Mouse (Mus musculus) CH12.LX (cell line): ENCODE measurements around the gene Ttc41. TPM values are rescaled to one million over a fixed set of nuclear protein-coding genes. Genes with fewer than 3 reads are reported as not detected.
A peak's percentile ranks its signal among the peaks of the same experiment; 100 is the strongest.

Source experiments
- DNase-seq: peaks from one replicate; pipeline ENCODE4 v3.0.0-alpha.2; 2013; ENCODE audit errors: extremely low read depth
- H3K27ac ChIP-seq: 2 replicates; pipeline ENCODE4 v1.5.1; 2012; ENCODE audit warnings: low read depth, mild to moderate bottlenecking, control low read depth, moderate library complexity; ENCODE audit not compliant: insufficient read depth
- H3K27me3 ChIP-seq: replicated peaks from 2 replicates; pipeline ENCODE3; 2012; ENCODE audit warnings: inconsistent platforms
- H3K36me3 ChIP-seq, 2 experiments: replicated peaks in 1 of 2; 2 replicates each; pipeline versions ENCODE3 to v1.6.1; 2012; ENCODE audit warnings: inconsistent platforms in 1 of 2, low read length in 1 of 2, mild to moderate bottlenecking in 1 of 2, mixed read lengths in 1 of 2, moderate library complexity in 1 of 2; ENCODE audit not compliant: control insufficient read depth in 1 of 2, insufficient read depth in 1 of 2
- H3K4me1 ChIP-seq, 2 experiments: 2 replicates each; pipeline ENCODE4 v1.6.1; 2012; ENCODE audit warnings: inconsistent platforms in 1 of 2, moderate library complexity in 1 of 2; ENCODE audit not compliant: insufficient read depth in 2 of 2, control insufficient read depth in 1 of 2
- H3K4me2 ChIP-seq: 2 replicates; pipeline ENCODE4 v1.6.1; 2012; ENCODE audit warnings: low read depth, mild to moderate bottlenecking, control low read depth; ENCODE audit not compliant: poor library complexity, insufficient read depth, severe bottlenecking
- H3K4me3 ChIP-seq, 3 experiments: fragments of 150-350 bp in 1 of 3; sonication (generic) in 1 of 3; replicated peaks in 1 of 3; 2 replicates each; pipeline versions ENCODE3 to v1.5.1; 2011 to 2012; ENCODE audit warnings: low read depth in 2 of 3, low read length in 2 of 3, mild to moderate bottlenecking in 2 of 3, moderate library complexity in 2 of 3, control low read depth in 1 of 3, improper control_type of control experiment in 1 of 3, inconsistent platforms in 1 of 3, mixed read lengths in 1 of 3; ENCODE audit not compliant: poor library complexity in 1 of 3
- H3K79me2 ChIP-seq: replicated peaks from 2 replicates; pipeline ENCODE4 v1.6.1; 2012; ENCODE audit warnings: mild to moderate bottlenecking, moderate library complexity; ENCODE audit not compliant: control insufficient read depth, poor library complexity, insufficient read depth, severe bottlenecking; ENCODE audit errors: extremely low read depth
- H3K9ac ChIP-seq: 2 replicates; pipeline ENCODE4 v1.6.1; 2012; ENCODE audit warnings: low read depth, mild to moderate bottlenecking, control low read depth, moderate library complexity; ENCODE audit not compliant: insufficient read depth
- H3K9me3 ChIP-seq: replicated peaks from 2 replicates; pipeline ENCODE3; 2012; ENCODE audit warnings: low read length, inconsistent platforms, mixed read lengths
- BHLHE40 ChIP-seq: IDR thresholded peaks from 2 replicates; pipeline ENCODE4 v1.6.1; 2011; ENCODE audit warnings: mild to moderate bottlenecking, low read depth, low read length, improper control_type of control experiment
- CHD1 ChIP-seq: IDR thresholded peaks from 2 replicates; pipeline ENCODE4 v1.6.1; 2012; ENCODE audit warnings: low read depth, low read length, improper control_type of control experiment, inconsistent platforms
- CHD2 ChIP-seq: IDR thresholded peaks from 2 replicates; pipeline ENCODE4 v1.6.1; 2011; ENCODE audit warnings: low read length, improper control_type of control experiment
- CTCF ChIP-seq, 2 experiments: IDR thresholded peaks in 1 of 2; conservative IDR thresholded peaks in 1 of 2; 2 replicates each; pipeline ENCODE4 v1.5.1; 2011 to 2012; ENCODE audit warnings: low read depth in 2 of 2, low read length in 2 of 2, improper control_type of control experiment in 1 of 2, inconsistent platforms in 1 of 2, mild to moderate bottlenecking in 1 of 2, moderate library complexity in 1 of 2
- E2F4 ChIP-seq: IDR thresholded peaks from 2 replicates; pipeline ENCODE4 v1.6.1; 2011; ENCODE audit warnings: low read depth, low read length, improper control_type of control experiment; ENCODE audit not compliant: insufficient replicate concordance
- ELF1 ChIP-seq: IDR thresholded peaks from 2 replicates; pipeline ENCODE4 v1.6.1; 2014; ENCODE audit warnings: low read depth, mild to moderate bottlenecking, inconsistent platforms, low read length, improper control_type of control experiment
- EP300 ChIP-seq: IDR thresholded peaks from 2 replicates; pipeline ENCODE4 v1.6.1; 2011; ENCODE audit warnings: low read length, improper control_type of control experiment
- ETS1 ChIP-seq: conservative IDR thresholded peaks from 2 replicates; pipeline ENCODE4 v1.6.1; 2012; ENCODE audit warnings: low read depth, mild to moderate bottlenecking, inconsistent platforms, low read length, improper control_type of control experiment, moderate library complexity
- HCFC1 ChIP-seq: IDR thresholded peaks from 2 replicates; pipeline ENCODE4 v1.6.1; 2012; ENCODE audit warnings: low read depth, mild to moderate bottlenecking, inconsistent platforms, low read length, improper control_type of control experiment
- IRF4 ChIP-seq: IDR thresholded peaks from 2 replicates; pipeline ENCODE4 v1.6.1; 2014; ENCODE audit warnings: low read depth, mild to moderate bottlenecking, inconsistent platforms, low read length, improper control_type of control experiment
- KAT2A ChIP-seq: IDR thresholded peaks from 2 replicates; pipeline ENCODE4 v1.6.1; 2012; ENCODE audit warnings: low read length, improper control_type of control experiment, inconsistent platforms; ENCODE audit not compliant: insufficient replicate concordance
- MAFK ChIP-seq: IDR thresholded peaks from 2 replicates; pipeline ENCODE4 v1.6.1; 2011; ENCODE audit warnings: low read length, improper control_type of control experiment; ENCODE audit not compliant: insufficient replicate concordance
- MAX ChIP-seq: IDR thresholded peaks from 2 replicates; pipeline ENCODE4 v1.6.1; 2011; ENCODE audit warnings: low read length, improper control_type of control experiment
- MAZ ChIP-seq: IDR thresholded peaks from 2 replicates; pipeline ENCODE4 v1.6.1; 2012; ENCODE audit warnings: low read depth, mild to moderate bottlenecking, inconsistent platforms, low read length, improper control_type of control experiment, moderate library complexity
- MEF2A ChIP-seq: IDR thresholded peaks from 2 replicates; pipeline ENCODE4 v1.6.1; 2014; ENCODE audit warnings: low read depth, mild to moderate bottlenecking, inconsistent platforms, low read length, improper control_type of control experiment, borderline replicate concordance
- MXI1 ChIP-seq: IDR thresholded peaks from 2 replicates; pipeline ENCODE4 v1.6.1; 2011; ENCODE audit warnings: mild to moderate bottlenecking, low read depth, low read length, improper control_type of control experiment
- MYC ChIP-seq: IDR thresholded peaks from 2 replicates; pipeline ENCODE4 v1.6.1; 2011; ENCODE audit warnings: low read depth, mild to moderate bottlenecking, improper control_type of control experiment, low read length
- NRF1 ChIP-seq: IDR thresholded peaks from 2 replicates; pipeline ENCODE4 v1.6.1; 2014; ENCODE audit warnings: low read depth, mild to moderate bottlenecking, inconsistent platforms, low read length, improper control_type of control experiment, moderate library complexity
- POLR2AphosphoS2 ChIP-seq: IDR thresholded peaks from 2 replicates; pipeline ENCODE4 v1.6.1; 2011; ENCODE audit warnings: low read depth, low read length, improper control_type of control experiment
- RAD21 ChIP-seq: IDR thresholded peaks from 2 replicates; pipeline ENCODE4 v1.6.1; 2011; ENCODE audit warnings: low read depth, mild to moderate bottlenecking, low read length, improper control_type of control experiment, moderate library complexity
- RCOR1 ChIP-seq: conservative IDR thresholded peaks from 2 replicates; pipeline ENCODE4 v1.6.1; 2012; ENCODE audit warnings: low read depth, mild to moderate bottlenecking, inconsistent platforms, low read length, improper control_type of control experiment
- SMC3 ChIP-seq: IDR thresholded peaks from 2 replicates; pipeline ENCODE4 v1.6.1; 2011; ENCODE audit warnings: low read depth, low read length, improper control_type of control experiment
- TCF12 ChIP-seq: IDR thresholded peaks from 2 replicates; pipeline ENCODE4 v1.6.1; 2014; ENCODE audit warnings: low read depth, mild to moderate bottlenecking, inconsistent platforms, low read length, improper control_type of control experiment
- USF1 ChIP-seq: IDR thresholded peaks from 2 replicates; pipeline ENCODE4 v1.6.1; 2014; ENCODE audit warnings: low read depth, mild to moderate bottlenecking, inconsistent platforms, low read length, improper control_type of control experiment
- USF2 ChIP-seq: conservative IDR thresholded peaks from 2 replicates; pipeline ENCODE4 v1.6.1; 2011; ENCODE audit warnings: low read depth, low read length, improper control_type of control experiment
- ZKSCAN1 ChIP-seq: IDR thresholded peaks from 2 replicates; pipeline ENCODE4 v1.6.1; 2012; ENCODE audit warnings: low read depth, inconsistent platforms, low read length, improper control_type of control experiment, borderline replicate concordance
- ZMIZ1 ChIP-seq: IDR thresholded peaks from 2 replicates; pipeline ENCODE4 v1.6.1; 2012; ENCODE audit warnings: low read depth, mild to moderate bottlenecking, inconsistent platforms, low read length, improper control_type of control experiment
- ZNF384 ChIP-seq: IDR thresholded peaks from 2 replicates; pipeline ENCODE4 v1.6.1; 2012; ENCODE audit warnings: low read depth, low read length, improper control_type of control experiment, inconsistent platforms
- dilution Hi-C: fragments of 300-500 bp; cut with MboI; formaldehyde crosslinking; loops from 2 replicates; pipeline ENCODE4 v1.14.3; 2020; ENCODE audit warnings: low sequenced_read_pairs; ENCODE audit not compliant: extremely low pct_unique_long_range_greater_than_20kb, extremely low pct_ligation_motif_present
- in situ Hi-C: fragments of 300-500 bp; cut with MboI; formaldehyde crosslinking; loops from 3 replicates; pipeline ENCODE4 v1.14.3; 2019; ENCODE audit warnings: low sequenced_read_pairs, low pct_ligation_motif_present, low pct_unique_long_range_greater_than_20kb, mixed read lengths
- polyA plus RNA-seq: library from polyadenylated mRNA; unstranded; fragments of >175 nt; gene quantifications from 2 replicates; pipeline ENCODE4 v1.2.1, GENCODE M21; 2012; ENCODE audit warnings: low read depth; ENCODE audit not compliant: insufficient read length
- total RNA-seq, 2 experiments: library from RNA; depleted of rRNA; stranded (reverse); fragments of 300-350 nt in 1 of 2; fragments of >200 nt in 1 of 2; gene quantifications; 2 replicates each; pipeline ENCODE4 v1.2.3; 2012 to 2014

Ttc41 gene
- total and polyA plus RNA-seq, 3 experiments, result 3.6 to 4.4 (median 4.2) TPM

DNA sequence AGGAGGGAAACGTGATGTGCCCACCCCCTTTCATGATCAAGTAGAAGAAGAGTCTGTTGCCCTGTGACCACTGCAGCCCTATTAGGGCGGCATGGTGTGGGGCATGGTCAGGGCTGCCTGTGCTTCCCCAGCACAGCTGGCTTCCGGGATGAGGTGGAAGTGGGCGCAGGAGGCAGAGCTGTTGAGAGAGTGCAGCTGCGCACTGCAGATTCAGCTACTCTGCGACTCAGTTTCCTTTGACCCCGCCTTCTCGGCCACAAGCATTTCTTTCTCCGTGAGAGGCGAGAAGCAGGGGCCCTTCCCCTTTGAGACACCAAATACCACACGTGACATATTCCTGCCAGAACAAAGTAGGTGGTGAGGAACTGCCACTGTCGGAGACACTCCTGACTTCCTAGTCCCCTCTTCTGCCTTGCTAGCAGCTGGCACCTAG, 22.0 kb downstream of the Ttc41 start (continued):
- peak; percentile 95 for TF ChIP-seq ELF1
- peak; percentile 28; the same call in 1 of the 2 replicates for TF ChIP-seq MAFK
- TF ChIP-seq BHLHE40, result peak; percentile 96
- peak; percentile 45 for TF ChIP-seq IRF4
- TF ChIP-seq NRF1, result peak; percentile 86
- TF ChIP-seq MEF2A, result 0 out of 2 replicates have a peak, but pooled peaks have one; percentile 18
- peak; percentile 73; the same call in 1 of the 2 replicates for TF ChIP-seq ZMIZ1
- no peak for TF ChIP-seq MAZ
- TF ChIP-seq ETS1, result peak; percentile 72; the same call in 1 of the 2 replicates
- TF ChIP-seq EP300, result no peak

DNA sequence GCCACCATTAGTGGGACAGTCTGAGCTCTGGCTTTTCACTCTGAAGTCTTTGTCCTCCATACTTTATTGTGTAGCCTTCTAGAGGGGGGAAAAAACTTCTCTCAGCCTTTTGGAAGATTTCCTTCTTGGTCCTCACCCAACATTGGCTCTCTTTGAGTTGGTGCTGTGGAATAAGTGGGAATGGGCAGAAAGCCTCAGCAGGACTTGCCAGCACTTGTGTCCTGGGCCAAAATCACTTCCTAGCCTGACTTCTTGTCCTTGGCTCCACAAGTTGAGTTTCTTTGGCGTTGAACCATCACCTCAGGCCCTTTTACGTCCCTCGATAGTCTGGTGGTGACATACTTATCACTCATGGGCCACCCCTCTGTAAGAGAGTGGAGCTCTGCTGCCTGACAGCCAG, 22.6 kb downstream of the Ttc41 start:
- no peaks in the 10 kb centered on the region for H3K27me3 ChIP-seq
- no peaks in the 10 kb centered on the region for H3K79me2 ChIP-seq
- in situ Hi-C loops, result no loop called here
- peaks cover under 1 to 2% of the 10 kb centered on the region in 2 experiments for H3K36me3 ChIP-seq
- H3K9me3 ChIP-seq, result no peaks in the 10 kb centered on the region
- H3K4me1 ChIP-seq, result peaks cover 18 to 47% of the 10 kb centered on the region in 2 experiments
- peak overlapping the region; percentile 78; the same call in 1 of the 2 replicates for H3K4me2 ChIP-seq
- TF ChIP-seq BHLHE40 (no peak), ZMIZ1 (no peak), RCOR1 (no peak), CHD1 (no peak)
- peak overlapping the region; percentile 16 to 64 (median 49) for H3K4me3 ChIP-seq
- DNase-seq, result no peak
- peak overlapping the region; percentile 82 for H3K27ac ChIP-seq
- H3K9ac ChIP-seq, result peak overlapping the region; percentile 41
- dilution Hi-C loops, result no loop called here

DNA sequence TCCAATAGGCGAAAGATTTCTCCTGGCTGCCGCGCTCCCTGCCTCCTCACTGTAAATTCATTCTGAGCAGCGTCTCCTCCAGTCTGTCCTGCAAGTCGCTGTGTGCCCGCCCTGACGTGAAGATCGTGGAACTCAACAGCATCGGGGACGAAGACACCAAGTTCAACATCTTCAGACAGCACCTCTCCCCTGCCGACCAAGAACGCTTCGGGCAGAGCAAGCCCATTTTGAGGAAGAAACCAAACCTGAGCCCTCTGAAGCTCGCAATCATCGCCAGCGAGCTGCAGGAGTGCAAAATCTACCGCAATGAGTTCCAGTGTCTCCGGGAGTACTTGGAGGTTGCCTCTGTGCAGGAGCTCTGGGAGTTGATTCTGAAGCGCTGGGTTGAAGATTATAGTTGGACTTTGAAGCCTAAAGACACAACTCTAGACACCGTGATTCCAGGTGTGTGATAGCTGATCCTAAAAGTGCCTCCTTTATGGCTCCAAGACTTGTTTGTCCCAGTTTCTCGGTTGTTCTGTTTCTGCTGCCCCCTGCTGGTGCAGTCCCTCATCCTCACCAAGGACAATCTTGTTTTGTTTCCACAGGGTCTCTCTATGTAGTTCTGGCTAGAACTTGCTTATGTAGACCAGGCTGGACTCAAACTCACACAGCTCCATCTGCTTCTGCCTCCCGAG, 25.4 kb downstream of the Ttc41 start:
- in situ Hi-C loops (no loop called here), dilution Hi-C loops (no loop called here)
- Histone ChIP-seq H3K4me2 (no peak overlapping the region), H3K4me3 (no peak overlapping the region), H3K4me1 (peaks cover 7 to 26% of the 10 kb centered on the region in 2 experiments), H3K27ac (no peak overlapping the region), H3K36me3 (peaks cover 4 to 11% of the 10 kb centered on the region in 2 experiments), H3K79me2 (no peaks in the 10 kb centered on the region), H3K9ac (no peak overlapping the region), H3K9me3 (no peaks in the 10 kb centered on the region), H3K27me3 (no peaks in the 10 kb centered on the region)
- peak; percentile 77 for DNase-seq
- TF ChIP-seq CTCF (conservative IDR thresholded peaks at IDR 0.05 in 1 of 2, IDR thresholded peaks at IDR 0.05 in 1 of 2; ENCODE audit: low read depth in 2 of 2, low read length in 2 of 2), result peak; percentile 82 to 86
- TF ChIP-seq BHLHE40, result 0 out of 2 replicates have a peak, but pooled peaks have one; percentile 6
- peak; percentile 83 for TF ChIP-seq RAD21
- TF ChIP-seq HCFC1, result no peak
- no peak for TF ChIP-seq ZMIZ1
- no peak for TF ChIP-seq ZKSCAN1
- TF ChIP-seq EP300, result no peak
- no peak for TF ChIP-seq E2F4
- TF ChIP-seq KAT2A, result no peak
- no peak for TF ChIP-seq CHD1
- TF ChIP-seq RCOR1, result no peak
- no peak for TF ChIP-seq POLR2AphosphoS2
- TF ChIP-seq ETS1, result no peak
- TF ChIP-seq USF2, result no peak
- TF ChIP-seq ZNF384, result no peak
- no peak for TF ChIP-seq TCF12
- TF ChIP-seq MAFK, result no peak
- no peak for TF ChIP-seq USF1
- TF ChIP-seq MXI1, result no peak
- no peak for TF ChIP-seq MAX
- TF ChIP-seq MYC, result no peak
- TF ChIP-seq SMC3, result peak; percentile 85
- TF ChIP-seq IRF4, result peak; percentile 34; the same call in 1 of the 2 replicates
- no peak for TF ChIP-seq CHD2
